10 mouse cellular contexts compared by ENCODE assay signal in the genomic region with DNA sequence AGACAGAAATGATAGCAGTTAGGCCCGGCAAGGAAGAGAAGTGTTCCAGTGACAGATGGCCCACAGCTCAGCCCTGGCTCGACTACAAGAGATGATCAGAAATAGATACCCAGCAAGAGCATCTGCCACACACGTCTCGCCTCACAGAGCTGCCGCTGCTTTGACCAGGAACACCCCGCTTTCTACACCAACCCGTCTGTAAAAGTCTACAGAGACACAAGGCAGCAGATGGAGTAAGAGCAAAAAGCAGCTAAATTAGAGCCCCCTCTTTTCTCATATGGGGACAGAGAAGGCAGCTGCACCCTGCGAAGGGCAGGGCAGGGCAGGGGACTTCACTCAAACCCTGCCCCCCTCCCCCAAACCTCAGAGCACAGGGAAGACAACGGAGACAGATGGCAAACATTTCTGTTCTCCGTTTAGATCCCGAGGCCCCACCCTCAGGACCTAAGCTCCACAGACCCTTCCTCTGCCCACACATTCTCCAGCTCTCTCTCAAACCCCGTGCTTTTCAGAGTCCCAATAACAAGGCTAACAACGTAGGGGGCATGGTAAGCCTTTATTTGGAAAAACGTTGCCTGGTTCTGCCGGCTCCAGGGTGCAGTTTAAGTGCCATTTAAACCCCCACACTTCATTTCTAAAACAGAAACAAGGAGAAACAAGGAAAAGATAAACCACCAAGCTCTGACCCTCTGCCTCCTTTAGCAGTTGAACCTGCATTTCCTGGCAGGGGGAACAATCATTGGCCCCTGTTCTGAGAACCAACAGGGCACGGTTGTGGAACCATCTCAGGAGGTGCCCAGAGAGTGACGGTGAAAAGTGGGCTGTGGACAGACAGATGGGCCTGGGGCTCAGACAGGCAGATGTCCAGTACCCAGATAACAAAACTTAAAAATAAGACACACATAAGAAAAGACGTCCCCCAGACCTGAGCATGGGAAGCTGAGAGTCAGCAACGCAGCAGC. TPM values are rescaled to one million over a fixed set of nuclear protein-coding genes. Genes with fewer than 3 reads are reported as not detected.
A peak's percentile ranks its signal among the peaks of the same experiment; 100 is the strongest.
DNase-seq lines count a peak whose midpoint lies in the region; ATAC-seq and TF ChIP-seq lines count a peak whose summit lies in the region.
"Had no signal": no experiment of that assay in that cellular context is flagged by ENCODE, and none has a peak within 500 bp of the region (broad histone marks: within the 10 kb centered on the region; RNA-seq: fewer than 3 reads in every experiment).

No protein-coding gene starts in this region.

- H3K27ac ChIP-seq in neural tube, embryonic 11.5 days (ENCODE audit: low read depth, low read length) = peak overlapping the region; percentile 74
- H3K27ac ChIP-seq in hindbrain, embryonic 11.5 days (ENCODE audit: low read depth, low read length) = peak overlapping the region; percentile 86
- no peak overlapping the region for H3K27ac ChIP-seq in limb, embryonic 14.5 days (replicated peaks; ENCODE audit: low read depth, low read length)
- H3K27ac ChIP-seq: stomach, embryonic 15.5 days had no signal

- ATAC-seq in neural tube, embryonic 11.5 days (ENCODE audit: insufficient read depth, low FRiP score, low TSS enrichment) = peak; percentile 46; the same call in 1 of the 2 replicates
- peak; percentile 73 for ATAC-seq in hindbrain, embryonic 11.5 days (ENCODE audit: low FRiP score)
- ATAC-seq in limb, embryonic 14.5 days (ENCODE audit: low FRiP score, low read depth) = 0 out of 2 replicates have a peak, but pooled peaks have one; percentile 40

- H3K9ac ChIP-seq in neural tube, embryonic 11.5 days (ENCODE audit: low read length) = peak overlapping the region; percentile 30; the same call in 1 of the 2 replicates
- no peak overlapping the region for H3K9ac ChIP-seq in hindbrain, embryonic 11.5 days (ENCODE audit: low read depth, low read length)
- no peak overlapping the region for H3K9ac ChIP-seq in limb, embryonic 14.5 days (ENCODE audit: low read depth, low read length, severe bottlenecking)
- H3K9ac ChIP-seq: stomach, embryonic 15.5 days had no signal

- DNase-seq in neural tube, embryonic 11.5 days (ENCODE audit: low spot score) = peak; percentile 43
- DNase-seq in neural tube, embryonic 10.5 days (ENCODE audit: extremely low spot score, low spot score) = no peak
- peak; percentile 52 for DNase-seq in hindbrain, embryonic 11.5 days (ENCODE audit: low spot score)
- no peak for DNase-seq in limb, embryonic 14.5 days (ENCODE audit: low spot score)
- no peak for DNase-seq in testis, postnatal 14 days (ENCODE audit: low spot score)
- DNase-seq in urinary bladder, postnatal 4 days (ENCODE audit: low spot score in 2 of 2) = no peak
- DNase-seq in lung, postnatal 10 days = no peak
- DNase-seq in thymus, postnatal 4 days = no peak

- H3K27me3 ChIP-seq in neural tube, embryonic 11.5 days (ENCODE audit: control insufficient read depth, insufficient read depth, low read length) = no peaks in the 10 kb centered on the region
- H3K27me3 ChIP-seq in hindbrain, embryonic 11.5 days (ENCODE audit: control insufficient read depth, insufficient read depth, low read length) = no peaks in the 10 kb centered on the region
- no peaks in the 10 kb centered on the region for H3K27me3 ChIP-seq in limb, embryonic 14.5 days (ENCODE audit: control insufficient read depth, insufficient read depth, low read length)
- H3K27me3 ChIP-seq: stomach, embryonic 15.5 days had no signal

- TF ChIP-seq POLR2A in limb, embryonic 14.5 days (IDR thresholded peaks at IDR 0.05; ENCODE audit: borderline replicate concordance, extremely low read depth, insufficient read depth, insufficient read length) = no peak

- H3K4me2 ChIP-seq in neural tube, embryonic 11.5 days (ENCODE audit: low read depth) = no peak overlapping the region
- 0 out of 2 replicates have a peak overlapping the region, but pooled peaks have one; percentile 15 for H3K4me2 ChIP-seq in hindbrain, embryonic 11.5 days (replicated peaks; ENCODE audit: low read depth, low read length)
- H3K4me2 ChIP-seq in limb, embryonic 14.5 days (replicated peaks; ENCODE audit: low read depth, low read length, severe bottlenecking) = no peak overlapping the region
- H3K4me2 ChIP-seq: stomach, embryonic 15.5 days had no signal

- H3K36me3 ChIP-seq in neural tube, embryonic 11.5 days (ENCODE audit: control insufficient read depth, insufficient read depth, low read length) = no peaks in the 10 kb centered on the region
- no peaks in the 10 kb centered on the region; the same call in 1 of the 2 replicates for H3K36me3 ChIP-seq in hindbrain, embryonic 11.5 days (ENCODE audit: control insufficient read depth, insufficient read depth, low read length)
- H3K36me3 ChIP-seq in limb, embryonic 14.5 days (ENCODE audit: control insufficient read depth, insufficient read depth, low read length) = 0 out of 2 replicates have a peak, but pooled peaks cover 7% of the 10 kb centered on the region
- H3K36me3 ChIP-seq: stomach, embryonic 15.5 days had no signal

- H3K4me1 ChIP-seq in neural tube, embryonic 11.5 days (ENCODE audit: control insufficient read depth, insufficient read depth, low read length) = peaks cover 6% of the 10 kb centered on the region; the same call in 1 of the 2 replicates
- H3K4me1 ChIP-seq in hindbrain, embryonic 11.5 days (replicated peaks; ENCODE audit: control insufficient read depth, insufficient read depth, low read length) = peaks cover 7% of the 10 kb centered on the region; the same call in 1 of the 2 replicates
- H3K4me1 ChIP-seq in limb, embryonic 14.5 days (ENCODE audit: control insufficient read depth, insufficient read depth, low read length) = no peaks in the 10 kb centered on the region; the same call in 1 of the 2 replicates
- H3K4me1 ChIP-seq: stomach, embryonic 15.5 days had no signal

- no peaks in the 10 kb centered on the region for H3K9me3 ChIP-seq in neural tube, embryonic 11.5 days (ENCODE audit: control insufficient read depth, low read length)
- H3K9me3 ChIP-seq in hindbrain, embryonic 11.5 days (ENCODE audit: control insufficient read depth, low read length) = no peaks in the 10 kb centered on the region
- no peaks in the 10 kb centered on the region for H3K9me3 ChIP-seq in limb, embryonic 14.5 days (ENCODE audit: control insufficient read depth, low read length)
- H3K9me3 ChIP-seq: stomach, embryonic 15.5 days had no signal

- no peak overlapping the region for H3K4me3 ChIP-seq in neural tube, embryonic 11.5 days (ENCODE audit: low read depth, low read length)
- peak overlapping the region; percentile 3; the same call in 1 of the 2 replicates for H3K4me3 ChIP-seq in hindbrain, embryonic 11.5 days (ENCODE audit: low read depth, low read length)
- no peak overlapping the region for H3K4me3 ChIP-seq in limb, embryonic 14.5 days (replicated peaks; ENCODE audit: low read length)
- H3K4me3 ChIP-seq: stomach, embryonic 15.5 days had no signal

- WGBS in neural tube, embryonic 11.5 days = 46% methylated on average over 19 of the region's 19 CpGs
- WGBS in hindbrain, embryonic 11.5 days = 33% methylated on average over 19 of the region's 19 CpGs
- 30% methylated on average over 19 of the region's 19 CpGs for WGBS in limb, embryonic 14.5 days

RNA-seq across cellular contexts. Expression of gene Vash1, which starts 21.7 kb away (rescaled TPM):
- 26.6 and 27.8 TPM in 2 replicates for polyA plus RNA-seq in neural tube, embryonic 11.5 days (2014; fragmentation: Nextera tagmentation; extraction: Ambion mirVana)
- polyA plus RNA-seq in hindbrain, embryonic 11.5 days (2014; fragmentation: Nextera tagmentation; extraction: Ambion mirVana) = 26.5 and 28.1 TPM in 2 replicates
- polyA plus RNA-seq in limb, embryonic 14.5 days (2012; rRNA removed) = 14.5 and 19.6 TPM in 2 replicates
- 11.3 and 13.4 TPM in 2 replicates for polyA plus RNA-seq in limb, embryonic 14.5 days (2014; fragmentation: Nextera tagmentation; extraction: Ambion mirVana)

RNA-seq across cellular contexts. Expression of gene Angel1, which starts 26.0 kb away (rescaled TPM):
- polyA plus RNA-seq in neural tube, embryonic 11.5 days (2014; fragmentation: Nextera tagmentation; extraction: Ambion mirVana) = 14.8 and 15.3 TPM in 2 replicates
- 8.4 and 11.6 TPM in 2 replicates for polyA plus RNA-seq in hindbrain, embryonic 11.5 days (2014; fragmentation: Nextera tagmentation; extraction: Ambion mirVana)
- polyA plus RNA-seq in limb, embryonic 14.5 days (2012; rRNA removed) = 14.2 and 17.1 TPM in 2 replicates
- polyA plus RNA-seq in limb, embryonic 14.5 days (2014; fragmentation: Nextera tagmentation; extraction: Ambion mirVana) = 10.8 and 12.6 TPM in 2 replicates

RNA-seq across cellular contexts. Expression of gene Lrrc74a, which starts 33.9 kb away (rescaled TPM):
- polyA plus RNA-seq in neural tube, embryonic 11.5 days (2014; fragmentation: Nextera tagmentation; extraction: Ambion mirVana) = not detected in 2 replicates
- not detected in 2 replicates for polyA plus RNA-seq in hindbrain, embryonic 11.5 days (2014; fragmentation: Nextera tagmentation; extraction: Ambion mirVana)
- not detected in 2 replicates for polyA plus RNA-seq in limb, embryonic 14.5 days (2012; rRNA removed)
- not detected in 2 replicates for polyA plus RNA-seq in limb, embryonic 14.5 days (2014; fragmentation: Nextera tagmentation; extraction: Ambion mirVana)
- polyA plus RNA-seq: liver, adult 2 months; stomach, embryonic 15.5 days had no signal

Comparison
In these comparisons a context has a peak if more than half of its experiments do, and no peak if none do; other contexts are left out.
1. DNase-seq: peak in neural tube, embryonic 11.5 days (single experiment) and hindbrain, embryonic 11.5 days (single experiment); none in neural tube, embryonic 10.5 days (single experiment), limb, embryonic 14.5 days (single experiment), testis, postnatal 14 days (single experiment), urinary bladder, postnatal 4 days (0 of 2), lung, postnatal 10 days (single experiment) and thymus, postnatal 4 days (single experiment).
2. Peak in every context shown above with its lines, with median percentiles within 50 percentile points of each other: ATAC-seq.